Mouse (Mus musculus) heart, postnatal 0 days (tissue): Measurements from ENCODE around the gene Cdkn1b.

Source experiments
- CTCF ChIP-seq: IDR thresholded peaks from 2 replicates; pipeline ENCODE4 v1.5.1; 2016; ENCODE audit warnings: antibody characterized with exemption, control low read depth, low read depth
- EP300 ChIP-seq: IDR thresholded peaks from 2 replicates; pipeline ENCODE4 v1.6.1; 2016; ENCODE audit warnings: antibody characterized with exemption, low read depth

DNA sequence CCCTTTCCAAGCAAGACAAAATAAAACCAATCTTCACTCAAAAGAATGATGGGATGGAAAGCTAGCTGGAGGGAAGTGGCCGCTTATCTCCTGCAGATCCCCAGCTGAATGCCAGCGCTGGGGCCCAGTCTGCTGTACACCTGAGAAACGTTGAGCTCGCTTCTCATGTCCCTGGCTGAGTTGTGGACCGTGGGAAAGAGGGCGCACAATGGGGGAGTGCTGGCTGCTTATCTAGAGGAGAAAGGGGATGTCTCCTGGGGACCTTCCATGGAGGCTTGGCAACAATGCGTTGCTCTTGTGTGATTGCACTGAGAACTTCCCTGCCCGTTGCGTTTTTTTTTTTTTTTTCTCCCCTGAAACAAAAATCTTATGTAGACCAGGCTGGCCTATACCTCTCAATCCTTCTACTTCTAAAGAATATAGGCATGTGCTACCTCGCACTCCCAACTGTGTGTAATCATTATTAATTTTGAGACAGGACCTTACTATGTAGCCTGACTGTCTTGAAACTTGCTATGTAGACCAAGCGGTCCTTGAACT lies 28.4 kb downstream of the Cdkn1b start:
- no peak for TF ChIP-seq EP300
- TF ChIP-seq CTCF: no peak
